Mouse (Mus musculus) inflammation-experienced regulatory T-cells (primary cell): Measurements from ENCODE around the gene Ywhag. TPM values are rescaled to one million over a fixed set of nuclear protein-coding genes. Genes with fewer than 3 reads are reported as not detected.

Experiments used
- polyA plus RNA-seq, 2 experiments: library from polyadenylated mRNA; unstranded; fragments of 100-300 nt; shearing (Covaris generic); gene quantifications; one replicate each; pipeline ENCODE4 v1.2.1; 2017

Gene Ywhag
- 10 to 100 TPM; 52.2 to 59.4 TPM for polyA plus RNA-seq

GRCm38 (mm10) chr5:135934481-135935175 lies at the start of gene Ywhag:
Gene Ywhag (minus strand): TSS chr5:135934616.

GRCm38 (mm10) chr5:135979904-135980303 lies 45.5 kb upstream of the Ywhag start, which contains the start of gene Zp3:
Gene Zp3 (plus strand): TSS chr5:135980099.

GRCm38 (mm10) chr5:135974365-135974764 lies 39.9 kb upstream of the Ywhag start, which contains the start of gene Ssc4d:
Gene Ssc4d (minus strand): TSS chr5:135974531.

GRCm38 (mm10) chr5:135887675-135888102 lies 46.7 kb downstream of the Ywhag start, which contains the start of gene Hspb1:
Gene Hspb1 (plus strand): TSS chr5:135887919.

Other genes with a start within 250 kb of the Ywhag start
- 10 to 100 TPM; 51.5 to 60.2 TPM for gene Tmem120a, start 190.2 kb downstream of the Ywhag start, polyA plus RNA-seq
- gene Styxl1, start 156.2 kb downstream of the Ywhag start, polyA plus RNA-seq: under 1 TPM; 0.24 to 0.71 TPM
- 100 to 1,000 TPM; 416 to 446 TPM for gene Mdh2, start 156.1 kb downstream of the Ywhag start, polyA plus RNA-seq
- gene Srrm3, start 127.7 kb downstream of the Ywhag start, polyA plus RNA-seq: 1 to 10 TPM in 1 of 2 experiments, under 1 TPM in 1; 0.69 to 1.4 TPM
- 1 to 10 TPM; 1.5 to 4.0 TPM for gene Hspb1, start 46.7 kb downstream of the Ywhag start, polyA plus RNA-seq
- 1 to 10 TPM in 1 of 2 experiments, under 1 TPM in 1; 0.76 to 3.0 TPM for gene Ssc4d, start 39.9 kb upstream of the Ywhag start, polyA plus RNA-seq
- gene Zp3, start 45.5 kb upstream of the Ywhag start, polyA plus RNA-seq: 1 to 10 TPM in 1 of 2 experiments, under 1 TPM in 1; 0.16 to 1.3 TPM
- gene Dtx2, start 60.2 kb upstream of the Ywhag start, polyA plus RNA-seq: 10 to 100 TPM; 18.7 to 19.3 TPM
- under 1 TPM; 0.05 to 0.62 TPM for gene Upk3b, start 103.9 kb upstream of the Ywhag start, polyA plus RNA-seq
- gene Upk3bl, start 119.9 kb upstream of the Ywhag start, polyA plus RNA-seq: not detected
- 1 to 10 TPM; 2.1 to 6.5 TPM for gene Rasa4, start 149.3 kb upstream of the Ywhag start, polyA plus RNA-seq
- gene Polr2j, start 182.0 kb upstream of the Ywhag start, polyA plus RNA-seq: 100 to 1,000 TPM; 147 to 148 TPM
- 10 to 100 TPM; 44.4 to 47.7 TPM for gene Lrwd1, start 201.5 kb upstream of the Ywhag start, polyA plus RNA-seq
- gene Alkbh4, start 201.5 kb upstream of the Ywhag start, polyA plus RNA-seq: 10 to 100 TPM; 55.0 to 82.9 TPM
- gene Orai2, start 236.1 kb upstream of the Ywhag start, polyA plus RNA-seq: 100 to 1,000 TPM in 1 of 2 experiments, 10 to 100 TPM in 1; 68.7 to 135 TPM